Mouse (Mus musculus) kidney, postnatal 36 days (tissue): ENCODE measurements around the gene Pde6g.
"Not testable (repeated sequence)": the region's sequence is repeated elsewhere in the genome, so short reads cannot be mapped to it uniquely, and the experiment has no call there.

Experiments
- DNase-seq, 2 experiments: peaks; one replicate each; pipeline ENCODE4 v3.0.0; 2021 to 2022; ENCODE audit warnings: mixed read lengths in 2 of 2

The Pde6g gene

GRCm38 (mm10) chr11:120418592-120418991, 34.7 kb downstream of the Pde6g start:
- no peak for DNase-seq

- no peak for DNase-seq
These were observed 35.4 kb downstream of the Pde6g start for GRCm38 (mm10) chr11:120417852-120418251.

GRCm38 (mm10) chr11:120413621-120414020, 39.7 kb downstream of the Pde6g start:
- not testable (repeated sequence) for DNase-seq

GRCm38 (mm10) chr11:120406445-120406844, 46.9 kb downstream of the Pde6g start:
- no peak for DNase-seq

GRCm38 (mm10) chr11:120405867-120406266, 47.4 kb downstream of the Pde6g start:
- DNase-seq, result no peak

- no peak for DNase-seq
These were observed 48.5 kb downstream of the Pde6g start for GRCm38 (mm10) chr11:120404814-120405213.

GRCm38 (mm10) chr11:120399319-120399718, 54.0 kb downstream of the Pde6g start:
- no peak for DNase-seq
